Mouse (Mus musculus): Measurements from ENCODE around the gene Rpl31.

Rpl31 gene

DNA sequence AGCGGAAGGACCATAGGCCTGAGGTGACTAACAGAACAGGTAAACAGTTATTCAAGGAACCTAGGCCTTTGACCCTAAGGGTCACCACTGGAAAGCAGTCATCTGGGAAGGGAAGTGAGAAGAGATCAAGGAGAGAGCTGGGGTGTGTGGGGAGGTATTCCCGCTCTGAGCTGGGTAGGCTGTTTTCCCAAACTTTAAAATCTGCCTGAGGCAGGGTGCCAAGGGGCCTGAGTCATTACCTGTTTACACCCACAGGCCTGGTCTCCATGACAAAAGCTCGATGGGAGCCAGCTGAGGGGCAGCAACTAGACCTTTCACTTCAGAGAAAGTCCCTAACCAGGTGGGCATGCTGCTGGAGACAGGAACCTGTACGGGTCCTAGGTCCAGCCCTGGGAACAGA lies 31.6 kb downstream of the Rpl31 start:
- no peak for DNase-seq (ENCODE audit: low spot score)

DNA sequence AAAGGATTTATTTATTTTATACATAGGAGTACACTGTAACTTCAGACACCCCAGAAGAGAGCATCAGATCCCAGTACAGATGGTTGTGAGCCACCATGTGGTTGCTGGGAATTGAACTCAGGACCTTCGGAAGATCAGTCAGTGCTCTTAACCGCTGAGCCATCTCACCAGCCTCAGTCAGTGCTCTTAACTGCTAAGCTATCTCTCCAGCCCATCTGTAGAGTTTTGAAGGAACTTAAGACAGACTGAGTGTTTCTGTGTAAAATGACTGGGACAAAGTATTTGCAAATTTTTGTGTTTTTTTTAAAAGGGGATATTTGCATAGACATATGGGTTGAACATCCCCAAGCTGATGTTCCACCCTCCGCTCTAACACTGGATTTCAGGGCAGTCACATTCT lies 32.5 kb downstream of the Rpl31 start:
- DNase-seq (ENCODE audit: low spot score) = no peak

DNA sequence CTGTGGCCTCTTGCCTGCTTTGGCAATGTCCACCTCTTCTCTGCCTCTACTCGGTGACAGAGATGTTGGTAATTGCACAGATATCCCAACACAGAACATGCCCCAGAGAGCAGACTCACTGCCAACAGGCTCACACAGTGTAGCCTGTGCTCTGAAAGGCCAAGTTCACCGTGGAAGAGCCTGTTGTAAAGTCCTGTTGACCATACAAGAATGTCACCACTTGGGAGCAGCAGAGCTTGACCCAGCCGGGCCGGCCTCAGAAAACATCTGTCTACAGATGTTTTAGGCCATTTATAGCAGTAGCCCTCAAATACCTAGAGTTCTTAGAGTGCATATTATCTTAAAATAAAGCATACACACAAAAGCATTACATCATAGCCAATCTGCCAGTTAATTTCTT lies 39.5 kb downstream of the Rpl31 start:
- DNase-seq (ENCODE audit: low spot score) = no peak

DNA sequence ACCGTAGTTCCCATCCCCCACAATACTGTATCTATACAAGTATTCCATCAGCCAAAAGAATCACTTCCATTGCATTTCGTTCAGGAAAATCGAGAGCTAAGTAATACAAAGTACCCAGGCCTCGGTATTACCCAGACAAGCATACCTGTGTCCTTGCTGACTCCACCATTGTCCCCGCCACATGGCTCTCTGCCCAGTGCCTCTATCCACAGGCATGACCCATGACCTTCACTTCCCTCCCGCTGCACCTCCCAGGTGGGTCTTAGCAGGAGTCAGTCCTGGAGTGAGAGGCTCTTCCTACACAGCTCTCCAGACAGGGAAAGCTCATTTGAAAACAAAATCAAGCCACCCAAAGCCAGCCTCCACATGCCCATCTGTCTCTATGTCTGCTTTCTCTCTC lies 40.5 kb downstream of the Rpl31 start:
- DNase-seq (ENCODE audit: low spot score) = no peak

DNA sequence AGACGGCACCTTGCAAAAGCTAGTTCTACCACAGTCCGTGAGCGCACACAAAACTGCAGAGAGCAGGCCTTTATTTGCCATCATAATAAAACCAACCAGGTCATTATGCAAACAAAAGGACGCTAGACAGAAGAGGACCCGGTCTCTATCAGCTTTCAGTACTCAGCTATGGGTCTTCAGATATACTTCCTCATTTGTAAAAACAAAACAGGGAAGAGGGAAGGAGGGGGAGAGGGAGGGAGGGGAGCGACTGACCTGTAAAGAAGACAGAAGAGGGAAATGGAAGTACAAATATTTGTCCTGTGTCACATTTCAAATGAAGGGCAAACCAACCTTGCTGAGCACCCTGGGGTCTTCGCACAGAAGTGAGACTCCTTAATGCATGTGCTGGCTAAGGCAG lies 41.0 kb downstream of the Rpl31 start:
- DNase-seq (ENCODE audit: low spot score) = no peak

DNA sequence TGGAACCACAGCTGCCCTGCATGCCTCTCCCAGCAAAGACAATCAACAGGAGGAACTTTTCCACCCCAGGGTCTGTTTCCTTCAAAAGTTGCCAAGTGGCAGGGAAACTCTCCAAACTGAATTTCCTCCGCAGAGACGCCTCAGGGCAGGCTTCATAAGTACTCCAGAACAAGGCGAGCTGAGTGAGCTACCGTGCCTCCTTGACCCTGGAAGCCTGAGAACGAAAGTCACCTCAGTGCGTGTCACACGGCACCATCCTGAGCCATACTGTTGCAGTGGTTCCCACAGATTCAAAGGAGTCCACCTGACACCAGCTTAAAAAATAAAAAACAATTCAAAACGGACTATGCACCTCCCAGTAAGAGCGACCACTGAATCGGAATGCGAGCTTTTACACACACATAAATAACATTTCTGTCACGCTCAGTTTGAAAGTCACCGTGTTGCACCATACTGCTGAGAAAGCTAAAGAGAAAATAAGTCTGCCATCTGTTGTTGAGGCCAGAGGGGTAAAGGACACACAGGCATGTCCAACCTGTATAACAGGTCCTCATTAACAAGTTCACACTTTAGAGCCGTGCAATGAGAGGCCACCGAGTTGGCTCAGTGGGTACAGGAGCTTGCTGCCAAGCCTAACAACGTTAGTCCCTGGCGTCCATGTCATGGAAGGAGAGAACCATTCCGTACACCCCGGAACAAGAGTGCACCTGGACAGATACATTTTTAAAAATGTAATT lies 42.6 kb downstream of the Rpl31 start:
- no peak for DNase-seq (ENCODE audit: low spot score)

DNA sequence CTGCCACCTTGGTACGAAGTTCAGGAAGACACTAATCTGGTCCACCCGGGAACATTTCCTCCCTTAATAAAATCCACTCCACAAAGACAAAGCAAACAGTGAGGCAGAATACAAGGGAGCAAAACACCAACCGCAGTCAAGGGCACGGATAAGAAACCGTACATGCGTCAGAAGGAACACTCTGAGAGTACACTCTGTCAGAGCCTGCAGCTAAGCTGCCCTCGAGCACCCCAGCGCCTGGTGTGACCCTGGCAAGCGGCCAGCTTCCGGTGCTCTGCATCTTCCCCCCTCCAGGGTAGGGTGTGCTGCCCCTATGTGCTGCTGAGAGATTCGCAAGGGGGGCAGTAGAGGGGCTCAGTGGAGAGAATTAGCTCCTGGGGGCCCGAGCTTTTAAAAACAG lies 50.2 kb downstream of the Rpl31 start:
- DNase-seq (ENCODE audit: low spot score) = no peak

DNA sequence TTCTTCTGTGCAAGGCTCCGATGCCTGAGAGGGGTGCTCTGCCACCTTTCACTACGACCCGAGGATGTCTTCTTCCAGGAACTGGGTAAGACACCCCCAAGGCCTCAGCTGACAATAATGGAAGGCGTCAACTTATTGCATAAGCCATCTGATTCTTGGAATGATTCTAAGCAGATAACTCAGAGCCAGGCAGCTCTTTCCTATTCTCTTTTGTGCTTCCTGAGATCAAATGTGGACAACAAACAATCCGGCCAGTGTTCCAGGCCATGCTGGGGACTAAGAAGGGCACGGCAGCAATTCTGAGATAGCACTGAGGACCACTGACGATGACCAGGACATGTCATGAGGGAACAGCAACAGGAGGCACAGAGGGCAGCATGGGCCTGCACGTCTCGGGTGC lies 51.2 kb downstream of the Rpl31 start:
- no peak for DNase-seq (ENCODE audit: low spot score)

DNA sequence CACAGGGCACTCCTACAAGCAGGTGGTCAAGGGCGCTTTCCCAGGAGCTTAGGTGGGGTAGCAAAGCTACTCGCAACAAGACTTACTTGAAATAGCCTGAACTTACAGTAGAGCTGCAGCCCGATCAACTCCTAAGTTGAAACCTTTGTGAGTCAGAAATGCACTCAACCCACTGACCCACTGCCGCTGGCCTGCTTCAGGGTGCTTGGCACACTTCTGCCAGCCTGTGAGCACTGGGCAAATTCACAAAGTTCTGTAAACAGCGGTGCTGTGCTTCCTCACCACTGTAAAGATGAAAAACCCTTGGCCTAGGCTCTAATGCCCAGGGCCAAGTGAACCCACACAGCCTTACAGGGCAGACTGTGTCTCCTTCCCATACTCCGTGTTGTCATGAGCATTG lies 53.3 kb downstream of the Rpl31 start:
- DNase-seq (ENCODE audit: low spot score) = no peak
